Mouse (Mus musculus): ENCODE data around the gene Tmem104. TPM values are rescaled to one million over a fixed set of nuclear protein-coding genes. Genes with fewer than 3 reads are reported as not detected.

Tmem104 gene
- polyA plus RNA-seq, 1 experiment from 2014 or later: 9.3 TPM

DNA sequence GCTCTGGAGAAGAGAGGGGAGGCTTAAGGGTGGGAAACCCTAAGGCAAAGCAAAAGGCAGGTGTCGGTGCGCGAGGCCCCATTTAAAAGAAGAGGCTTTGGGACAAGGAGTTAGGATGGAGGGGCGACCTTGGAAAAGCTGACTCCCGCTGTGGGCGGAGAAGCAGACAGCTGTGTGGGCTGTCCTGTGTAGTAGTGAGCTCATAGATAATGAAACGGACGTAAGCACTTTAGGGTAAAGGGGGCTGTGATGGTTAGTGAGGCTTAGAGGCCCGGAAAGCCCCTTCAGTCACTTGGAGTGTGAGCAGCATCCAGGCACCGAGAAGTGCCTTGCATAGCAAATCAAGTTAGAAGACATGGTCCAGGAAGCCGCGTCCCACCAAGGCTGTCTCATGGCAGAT is 406 bp downstream of the Tmem104 start, which contains the start of gene Nat9:
TSS of gene Nat9 (minus strand) at position 167 of the 400 bp plus-strand sequence.
- 6% methylated on average over 12 of the region's 12 CpGs for WGBS
- peak within 1 kb of the TSS; percentile 93 for H3K4me2 ChIP-seq
- H3K9me3 ChIP-seq: no peaks in the 10 kb centered on the region
- H3K4me1 ChIP-seq: peaks cover 21% of the 10 kb centered on the region
- H3K4me3 ChIP-seq (replicated peaks): peak within 1 kb of the TSS; percentile 67
- H3K36me3 ChIP-seq: no peaks in the 10 kb centered on the region
- ATAC-seq (ENCODE audit: insufficient read depth, low FRiP score, low read depth): no peak
- H3K27me3 ChIP-seq (replicated peaks): no peaks in the 10 kb centered on the region
- H3K27ac ChIP-seq: peak within 1 kb of the TSS; percentile 81
- peak within 1 kb of the TSS; percentile 65 for H3K9ac ChIP-seq

DNA sequence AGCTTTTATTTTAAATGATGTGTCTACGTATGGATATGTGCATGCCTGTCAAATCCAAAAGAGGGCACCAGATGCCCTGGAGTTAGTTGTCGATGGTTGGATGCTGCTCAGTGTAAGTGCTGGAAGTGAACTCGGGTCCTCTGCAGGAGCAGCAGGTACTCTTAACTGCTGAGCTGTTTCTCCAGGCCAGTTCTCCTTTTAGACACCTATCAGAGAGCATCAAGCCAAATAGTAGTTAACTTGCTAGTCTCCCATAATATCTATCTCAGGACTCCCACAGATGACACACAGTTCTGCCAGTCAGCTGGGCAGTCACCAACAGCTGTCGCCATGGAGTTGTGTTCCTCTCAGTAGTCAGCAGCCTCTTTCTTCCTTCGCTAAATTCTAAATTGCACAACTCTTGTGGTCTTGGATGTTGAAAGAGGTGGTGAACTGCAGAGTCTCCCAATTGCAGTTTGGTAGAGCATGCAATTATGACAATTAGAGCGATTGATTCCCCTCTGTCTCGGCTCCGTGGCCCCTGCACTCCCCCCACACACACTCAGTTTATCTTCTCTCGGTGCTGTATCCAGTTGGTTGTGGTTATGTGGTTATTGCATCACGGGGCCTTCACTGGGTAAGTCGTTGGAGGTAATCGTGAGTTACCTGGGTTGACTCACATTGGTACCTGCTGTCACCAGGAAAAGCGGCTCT is 1.4 kb downstream of the Tmem104 start:
- peak overlapping the region; percentile 93; the same call in 1 of the 2 replicates for H3K4me2 ChIP-seq
- no peak for ATAC-seq (ENCODE audit: insufficient read depth, low FRiP score, low read depth)
- no peaks in the 10 kb centered on the region for H3K27me3 ChIP-seq (replicated peaks)
- H3K36me3 ChIP-seq: no peaks in the 10 kb centered on the region
- 0 out of 2 replicates have a peak overlapping the region, but pooled peaks have one; percentile 13 for H3K27ac ChIP-seq
- peaks cover 21% of the 10 kb centered on the region for H3K4me1 ChIP-seq
- WGBS: 82% methylated on average over 13 of the region's 13 CpGs
- H3K9ac ChIP-seq: no peak overlapping the region
- H3K9me3 ChIP-seq: no peaks in the 10 kb centered on the region
- H3K4me3 ChIP-seq (replicated peaks): no peak overlapping the region

GRCm38 (mm10) chr11:115189304-115189703 is 2.0 kb downstream of the Tmem104 start:
- no peak for ATAC-seq (ENCODE audit: insufficient read depth, low FRiP score, low read depth)
- H3K4me3 ChIP-seq (replicated peaks): no peak overlapping the region
- H3K36me3 ChIP-seq: no peaks in the 10 kb centered on the region
- peaks cover 21% of the 10 kb centered on the region for H3K4me1 ChIP-seq
- H3K27ac ChIP-seq: 0 out of 2 replicates have a peak overlapping the region, but pooled peaks have one; percentile 13
- H3K4me2 ChIP-seq: no peak overlapping the region
- no peaks in the 10 kb centered on the region for H3K27me3 ChIP-seq (replicated peaks)
- no peak overlapping the region for H3K9ac ChIP-seq
- WGBS: 92% methylated on average over 6 of the region's 6 CpGs
- H3K9me3 ChIP-seq: no peaks in the 10 kb centered on the region

DNA sequence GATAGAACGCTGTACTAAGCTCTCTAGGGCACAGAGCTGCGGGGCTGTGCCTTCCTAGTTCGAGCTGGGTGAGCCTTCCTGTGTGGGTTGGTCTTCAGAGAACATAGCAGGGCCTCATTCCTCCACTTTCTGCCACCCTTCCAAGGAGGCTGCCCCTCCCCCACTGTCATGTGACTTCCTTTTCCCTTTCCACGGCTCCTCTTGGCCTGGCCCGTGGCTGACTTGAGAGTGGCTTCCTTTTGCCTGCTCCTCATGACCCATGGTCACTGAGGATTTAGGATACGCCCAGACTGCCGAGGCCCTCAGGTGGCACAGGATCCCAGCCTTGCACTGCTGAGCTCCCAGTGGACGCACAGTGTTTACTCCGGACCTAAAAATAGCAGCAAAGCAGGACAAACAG is 4.9 kb downstream of the Tmem104 start:
- Histone ChIP-seq H3K4me2 (no peak overlapping the region), H3K27ac (no peak overlapping the region), H3K4me3 (replicated peaks) (no peak overlapping the region), H3K36me3 (no peaks in the 10 kb centered on the region), H3K9ac (no peak overlapping the region), H3K4me1 (peaks cover 16% of the 10 kb centered on the region), H3K9me3 (no peaks in the 10 kb centered on the region), H3K27me3 (replicated peaks) (no peaks in the 10 kb centered on the region)
- no peak for ATAC-seq (ENCODE audit: insufficient read depth, low FRiP score, low read depth)
- WGBS: 47% methylated on average over 9 of the region's 9 CpGs

- Histone ChIP-seq H3K9me3 (no peaks in the 10 kb centered on the region), H3K36me3 (peaks cover 7% of the 10 kb centered on the region; the same call in 1 of the 2 replicates), H3K4me1 (0 out of 2 replicates have a peak, but pooled peaks cover 5% of the 10 kb centered on the region), H3K27ac (no peak overlapping the region), H3K4me2 (no peak overlapping the region), H3K4me3 (replicated peaks) (no peak overlapping the region), H3K9ac (no peak overlapping the region), H3K27me3 (replicated peaks) (no peaks in the 10 kb centered on the region)
- WGBS: 71% methylated on average over 6 of the region's 6 CpGs
- no peak for ATAC-seq (ENCODE audit: insufficient read depth, low FRiP score, low read depth)
These were observed 7.4 kb downstream of the Tmem104 start for GRCm38 (mm10) chr11:115194693-115195092.

- Histone ChIP-seq H3K4me1 (0 out of 2 replicates have a peak, but pooled peaks cover 5% of the 10 kb centered on the region), H3K36me3 (peaks cover 7% of the 10 kb centered on the region; the same call in 1 of the 2 replicates), H3K4me3 (replicated peaks) (no peak overlapping the region), H3K27ac (no peak overlapping the region), H3K9ac (no peak overlapping the region), H3K4me2 (no peak overlapping the region), H3K27me3 (replicated peaks) (no peaks in the 10 kb centered on the region), H3K9me3 (no peaks in the 10 kb centered on the region)
- no peak for ATAC-seq (ENCODE audit: insufficient read depth, low FRiP score, low read depth)
- WGBS: 75% methylated on average over 5 of the region's 5 CpGs
These were observed 8.6 kb downstream of the Tmem104 start for GRCm38 (mm10) chr11:115195933-115196332.

DNA sequence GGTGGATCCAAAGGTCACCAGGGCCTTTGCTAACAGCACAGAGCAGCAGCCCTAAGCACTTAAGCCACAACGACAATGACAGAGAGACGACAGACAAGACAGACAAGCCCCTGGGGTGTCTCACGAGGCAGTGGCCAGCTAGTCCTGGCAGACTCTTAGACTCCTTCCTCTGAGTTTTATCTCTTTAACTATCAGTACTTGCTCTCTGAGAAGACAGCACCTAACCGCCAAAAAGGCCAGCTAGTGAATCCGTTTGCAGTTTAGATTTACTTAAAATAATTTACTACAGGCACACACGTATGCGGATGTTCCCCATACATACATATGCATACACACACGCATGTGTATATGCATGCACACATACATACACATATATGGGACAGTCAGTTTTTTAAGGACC is 10.3 kb downstream of the Tmem104 start:
- whole genome bisulfite sequencing: 81% methylated on average over 8 of the region's 8 CpGs
- no peak for ATAC-seq (ENCODE audit: insufficient read depth, low FRiP score, low read depth)
- Histone ChIP-seq H3K36me3 (peaks cover 8% of the 10 kb centered on the region; the same call in 1 of the 2 replicates), H3K9me3 (no peaks in the 10 kb centered on the region), H3K4me3 (replicated peaks) (no peak overlapping the region), H3K27ac (no peak overlapping the region), H3K4me2 (no peak overlapping the region), H3K9ac (no peak overlapping the region), H3K27me3 (replicated peaks) (no peaks in the 10 kb centered on the region), H3K4me1 (no peaks in the 10 kb centered on the region)

DNA sequence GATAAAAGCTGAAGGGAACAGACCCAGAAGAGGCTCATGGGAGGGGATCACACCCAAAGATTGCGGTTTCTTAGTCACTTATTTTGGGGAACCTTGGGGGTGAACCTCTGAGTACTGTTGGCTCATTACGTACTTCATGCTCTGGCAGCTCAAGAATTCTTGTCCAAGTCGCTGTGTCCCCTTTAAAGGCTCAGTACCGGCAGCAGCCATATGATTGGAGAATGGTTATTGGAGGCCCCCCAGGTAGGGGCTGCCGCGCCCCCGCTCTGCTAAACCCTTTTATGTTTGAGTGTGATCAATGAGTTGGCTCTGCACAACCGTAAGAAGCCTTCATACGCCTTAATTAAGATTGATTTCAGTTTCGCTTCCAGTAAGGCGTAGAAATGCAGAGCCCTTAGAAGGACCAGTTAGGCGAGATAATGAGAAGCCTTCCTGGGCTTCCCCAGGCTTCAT is 11.7 kb downstream of the Tmem104 start:
- H3K27ac ChIP-seq: no peak overlapping the region
- H3K4me3 ChIP-seq (replicated peaks): no peak overlapping the region
- no peaks in the 10 kb centered on the region for H3K4me1 ChIP-seq
- 48% methylated on average over 12 of the region's 12 CpGs for WGBS
- no peaks in the 10 kb centered on the region for H3K9me3 ChIP-seq
- H3K9ac ChIP-seq: no peak overlapping the region
- no peak overlapping the region for H3K4me2 ChIP-seq
- peaks cover 10% of the 10 kb centered on the region; the same call in 1 of the 2 replicates for H3K36me3 ChIP-seq
- H3K27me3 ChIP-seq (replicated peaks): no peaks in the 10 kb centered on the region
- no peak for ATAC-seq (ENCODE audit: insufficient read depth, low FRiP score, low read depth)

DNA sequence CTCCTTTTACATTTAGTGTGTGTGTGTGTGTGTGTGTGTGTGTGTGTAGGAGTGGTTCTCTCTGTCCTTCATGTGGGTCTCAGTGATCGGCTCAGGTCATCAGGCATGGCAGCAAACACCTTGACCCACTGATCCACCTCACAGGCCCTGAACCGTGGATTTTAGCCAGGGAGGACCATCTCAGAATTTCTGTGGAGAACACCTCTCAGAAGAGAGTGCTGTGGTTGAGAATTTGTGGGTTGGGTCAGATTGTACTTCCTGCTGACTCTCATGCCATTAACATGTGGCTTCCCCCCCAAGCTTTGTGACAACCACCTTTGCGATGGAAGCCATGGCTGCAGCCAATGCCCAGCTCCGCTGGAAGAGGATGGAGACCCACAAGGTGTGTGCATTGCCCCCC is 13.2 kb downstream of the Tmem104 start:
- no peaks in the 10 kb centered on the region for H3K9me3 ChIP-seq
- no peak for ATAC-seq (ENCODE audit: insufficient read depth, low FRiP score, low read depth)
- 89% methylated on average over 4 of the region's 4 CpGs for WGBS

DNA sequence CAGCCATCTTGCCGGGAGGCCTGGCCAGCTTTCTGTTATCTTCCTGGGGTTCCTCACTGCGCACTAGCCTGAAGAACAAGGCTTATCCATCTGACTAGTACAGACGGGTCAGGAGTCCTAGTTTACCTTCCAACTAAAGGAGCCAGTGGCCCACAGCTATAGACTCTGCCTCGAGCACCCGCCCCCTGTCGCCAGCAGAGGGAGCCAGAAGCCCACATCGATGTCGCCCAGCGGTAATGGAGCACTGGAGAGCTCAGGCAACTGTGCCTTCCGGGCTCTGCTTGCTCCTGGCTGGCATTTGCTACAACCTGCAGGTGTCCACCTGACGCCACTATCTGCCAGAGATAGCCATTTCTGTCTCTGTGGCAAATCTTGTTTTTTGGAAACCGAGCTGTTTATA is 15.0 kb downstream of the Tmem104 start:
- 0 out of 2 replicates have a peak, but pooled peaks have one; percentile 70 for ATAC-seq (ENCODE audit: insufficient read depth, low FRiP score, low read depth)

More for the DNA sequence above, 13.2 kb downstream of the Tmem104 start:
- H3K36me3 ChIP-seq: peaks cover 10% of the 10 kb centered on the region; the same call in 1 of the 2 replicates
- H3K4me2 ChIP-seq: no peak overlapping the region
- H3K4me1 ChIP-seq: no peaks in the 10 kb centered on the region
- H3K4me3 ChIP-seq (replicated peaks): no peak overlapping the region
- no peak overlapping the region for H3K9ac ChIP-seq
- H3K27ac ChIP-seq: no peak overlapping the region
- H3K27me3 ChIP-seq (replicated peaks): no peaks in the 10 kb centered on the region; the same call in 1 of the 2 replicates

GRCm38 (mm10) chr11:115202756-115203155 is 15.5 kb downstream of the Tmem104 start:
- no peak overlapping the region for H3K9ac ChIP-seq
- H3K4me1 ChIP-seq: no peaks in the 10 kb centered on the region
- no peak overlapping the region for H3K4me3 ChIP-seq (replicated peaks)
- no peaks in the 10 kb centered on the region; the same call in 1 of the 2 replicates for H3K27me3 ChIP-seq (replicated peaks)
- 92% methylated on average over 9 of the region's 9 CpGs for WGBS
- no peak overlapping the region for H3K27ac ChIP-seq
- H3K36me3 ChIP-seq: peaks cover 5% of the 10 kb centered on the region; the same call in 1 of the 2 replicates
- no peak for ATAC-seq (ENCODE audit: insufficient read depth, low FRiP score, low read depth)
- H3K4me2 ChIP-seq: no peak overlapping the region
- no peaks in the 10 kb centered on the region for H3K9me3 ChIP-seq

More for the DNA sequence above, 15.0 kb downstream of the Tmem104 start:
- H3K4me2 ChIP-seq: no peak overlapping the region
- no peaks in the 10 kb centered on the region; the same call in 1 of the 2 replicates for H3K27me3 ChIP-seq (replicated peaks)
- no peak overlapping the region for H3K9ac ChIP-seq
- WGBS: 14% methylated on average over 12 of the region's 12 CpGs
- H3K4me1 ChIP-seq: no peaks in the 10 kb centered on the region
- no peak overlapping the region for H3K4me3 ChIP-seq (replicated peaks)
- H3K27ac ChIP-seq: no peak overlapping the region
- H3K36me3 ChIP-seq: peaks cover 9% of the 10 kb centered on the region; the same call in 1 of the 2 replicates
- H3K9me3 ChIP-seq: no peaks in the 10 kb centered on the region

DNA sequence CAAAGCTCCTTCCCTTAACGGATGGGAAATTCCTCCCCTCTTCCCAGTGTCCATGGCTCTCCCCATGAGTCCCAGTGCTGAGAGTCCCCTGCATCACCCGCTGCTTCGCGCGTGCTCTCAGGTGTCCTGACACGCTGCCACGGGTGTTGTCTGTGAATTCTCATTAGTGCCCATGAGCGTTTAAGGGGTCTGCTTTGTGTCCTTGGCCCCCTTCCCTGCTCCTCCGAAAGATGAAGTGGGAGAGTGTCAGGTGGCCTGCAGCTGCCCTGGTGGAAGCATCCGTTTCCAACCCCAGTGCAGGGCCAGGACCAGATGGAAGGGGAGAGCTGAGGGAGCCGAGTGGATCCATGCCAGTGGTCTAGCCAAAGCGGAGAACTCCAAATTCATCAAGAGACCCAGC is 20.8 kb downstream of the Tmem104 start:
- Histone ChIP-seq H3K4me3 (replicated peaks) (no peak overlapping the region), H3K27ac (no peak overlapping the region), H3K9me3 (no peaks in the 10 kb centered on the region), H3K9ac (no peak overlapping the region), H3K4me2 (no peak overlapping the region), H3K36me3 (no peaks in the 10 kb centered on the region), H3K27me3 (replicated peaks) (no peaks in the 10 kb centered on the region; the same call in 1 of the 2 replicates), H3K4me1 (0 out of 2 replicates have a peak, but pooled peaks cover 5% of the 10 kb centered on the region)
- 69% methylated on average over 12 of the region's 12 CpGs for WGBS
- no peak for ATAC-seq (ENCODE audit: insufficient read depth, low FRiP score, low read depth)

All from stomach, embryonic 15.5 days (tissue).